Mouse (Mus musculus): ENCODE measurements around the gene Med24. TPM values are rescaled to one million over a fixed set of nuclear protein-coding genes. Genes with fewer than 3 reads are reported as not detected.

The Med24 gene
- polyA plus RNA-seq, 1 experiment from 2014 or later: 96.5 TPM

GRCm38 (mm10) chr11:98763502-98763861 lies 34.2 kb upstream of the Med24 start:
- no peak overlapping the region for H3K27ac ChIP-seq (replicated peaks)
- H3K36me3 ChIP-seq: peaks cover 48% of the 10 kb centered on the region
- no peak for ATAC-seq (ENCODE audit: low FRiP score, low read depth)

DNA sequence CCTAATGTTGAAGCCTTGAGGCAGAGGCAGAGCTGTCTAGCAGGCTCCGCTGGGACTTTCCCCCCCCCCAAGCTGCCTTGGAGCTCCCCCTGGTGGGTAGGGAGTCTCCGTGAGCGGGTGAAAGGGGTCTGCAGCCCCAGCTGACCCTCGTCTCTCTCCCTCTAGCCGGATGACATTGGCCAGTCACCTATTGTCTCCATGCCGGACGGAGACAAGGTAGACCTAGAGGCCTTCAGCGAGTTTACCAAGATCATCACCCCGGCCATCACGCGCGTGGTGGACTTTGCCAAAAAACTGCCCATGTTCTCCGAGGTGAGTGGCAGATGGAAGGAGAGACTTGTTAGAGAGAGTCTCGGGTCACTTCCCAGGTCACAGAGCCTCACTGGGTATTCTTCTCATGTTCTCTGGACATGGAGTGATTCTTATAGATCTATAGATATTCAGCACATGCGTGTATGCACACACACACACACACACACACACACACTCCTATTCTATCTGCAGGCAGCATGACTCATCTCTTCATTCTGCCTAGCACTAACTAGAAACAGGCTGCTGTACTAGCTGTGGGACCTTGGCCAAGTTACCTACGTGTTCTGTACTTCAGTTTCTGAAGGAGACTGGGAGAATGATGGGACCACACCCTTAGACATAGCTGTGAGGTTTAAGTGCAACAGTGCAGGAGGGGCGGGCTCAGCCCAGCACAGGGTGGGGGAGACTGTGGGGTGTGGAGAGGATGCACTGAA lies 33.7 kb upstream of the Med24 start:
- Histone ChIP-seq H3K4me3 (no peak overlapping the region), H3K27ac (replicated peaks) (no peak overlapping the region), H3K9ac (replicated peaks) (no peak overlapping the region), H3K27me3 (no peaks in the 10 kb centered on the region; the same call in 1 of the 2 replicates), H3K36me3 (peaks cover 50% of the 10 kb centered on the region), H3K9me3 (no peaks in the 10 kb centered on the region), H3K4me1 (peaks cover 29% of the 10 kb centered on the region), H3K4me2 (replicated peaks) (no peak overlapping the region)
- no peak for ATAC-seq (ENCODE audit: low FRiP score, low read depth)
- 60% methylated on average over 17 of the region's 17 CpGs for WGBS

More at GRCm38 (mm10) chr11:98763502-98763861, 34.2 kb upstream of the Med24 start:
- no peaks in the 10 kb centered on the region for H3K9me3 ChIP-seq
- no peaks in the 10 kb centered on the region; the same call in 1 of the 2 replicates for H3K27me3 ChIP-seq
- H3K4me1 ChIP-seq: peaks cover 34% of the 10 kb centered on the region
- no peak overlapping the region for H3K4me2 ChIP-seq (replicated peaks)
- H3K9ac ChIP-seq (replicated peaks): no peak overlapping the region
- WGBS: 89% methylated on average over 8 of the region's 8 CpGs
- H3K4me3 ChIP-seq: no peak overlapping the region

DNA sequence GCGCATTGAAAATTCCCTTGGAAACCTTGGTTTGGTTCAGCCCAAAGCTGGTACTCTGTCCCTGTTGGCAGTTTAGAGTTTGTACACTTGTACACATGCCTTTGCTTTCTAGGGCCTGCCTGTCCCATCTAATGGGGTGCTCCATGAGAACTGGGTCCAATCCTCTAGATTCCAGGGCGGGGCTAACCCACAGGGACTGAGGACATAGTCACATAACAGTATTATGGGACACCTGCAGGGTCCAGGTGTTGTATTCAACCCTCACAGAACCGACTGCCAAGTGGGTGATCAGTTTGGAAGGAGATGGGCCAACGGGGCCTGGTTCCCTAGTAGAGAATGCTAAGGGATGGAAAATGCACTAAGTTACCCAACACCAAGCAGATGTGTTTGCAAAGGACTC lies 32.7 kb upstream of the Med24 start:
- Histone ChIP-seq H3K36me3 (peaks cover 55% of the 10 kb centered on the region), H3K4me1 (peaks cover 19% of the 10 kb centered on the region), H3K9ac (replicated peaks) (no peak overlapping the region), H3K9me3 (no peaks in the 10 kb centered on the region), H3K4me3 (no peak overlapping the region), H3K27me3 (no peaks in the 10 kb centered on the region; the same call in 1 of the 2 replicates), H3K27ac (replicated peaks) (no peak overlapping the region), H3K4me2 (replicated peaks) (no peak overlapping the region)
- no peak for ATAC-seq (ENCODE audit: low FRiP score, low read depth)
- WGBS: 90% methylated on average over 4 of the region's 4 CpGs

GRCm38 (mm10) chr11:98756711-98757110 lies 27.5 kb upstream of the Med24 start:
- Histone ChIP-seq H3K4me1 (peaks cover 26% of the 10 kb centered on the region), H3K9ac (replicated peaks) (no peak overlapping the region), H3K27me3 (no peaks in the 10 kb centered on the region; the same call in 1 of the 2 replicates), H3K27ac (replicated peaks) (no peak overlapping the region), H3K36me3 (peaks cover 38% of the 10 kb centered on the region), H3K4me3 (no peak overlapping the region), H3K9me3 (no peaks in the 10 kb centered on the region), H3K4me2 (replicated peaks) (no peak overlapping the region)
- no peak for ATAC-seq (ENCODE audit: low FRiP score, low read depth)
- WGBS: 90% methylated on average over 12 of the region's 12 CpGs

- no peak overlapping the region for H3K4me2 ChIP-seq (replicated peaks)
Observed at GRCm38 (mm10) chr11:98755726-98756380, 26.6 kb upstream of the Med24 start.

DNA sequence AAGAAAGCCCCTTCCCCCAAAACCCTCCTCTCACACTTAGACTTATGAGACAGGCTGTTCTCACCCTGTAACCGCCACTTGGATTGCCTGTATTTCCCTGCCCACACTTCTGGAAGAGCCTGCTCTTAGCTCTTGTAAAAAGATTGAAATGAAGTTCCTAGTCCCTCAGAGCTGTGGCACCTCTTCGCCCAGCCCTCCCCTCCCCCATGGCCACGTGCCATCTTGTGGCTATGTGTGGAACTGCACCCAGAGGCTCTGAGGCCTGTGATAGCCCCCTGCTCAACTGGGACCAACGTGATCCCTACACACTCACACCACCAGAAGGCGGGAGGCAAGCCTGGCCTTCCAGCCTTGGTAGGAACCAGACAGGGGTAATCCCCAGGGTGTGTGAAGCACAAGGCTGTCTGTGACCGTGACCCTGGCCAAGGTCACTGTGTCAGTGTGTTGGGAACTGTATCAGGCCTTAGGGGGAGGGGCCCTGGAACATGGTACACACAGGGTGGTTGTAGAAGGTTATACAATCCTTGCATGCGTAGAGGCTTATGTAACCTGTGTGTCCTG lies 25.5 kb upstream of the Med24 start:
- Histone ChIP-seq H3K27ac (replicated peaks) (0 out of 2 replicates have a peak overlapping the region, but pooled peaks have one; percentile 1), H3K36me3 (peaks cover 24% of the 10 kb centered on the region; the same call in 1 of the 2 replicates), H3K4me2 (replicated peaks) (no peak overlapping the region), H3K27me3 (no peaks in the 10 kb centered on the region), H3K4me3 (no peak overlapping the region), H3K9me3 (no peaks in the 10 kb centered on the region), H3K9ac (replicated peaks) (no peak overlapping the region), H3K4me1 (peaks cover 47% of the 10 kb centered on the region)
- peak; percentile 35; the same call in 1 of the 2 replicates for ATAC-seq (ENCODE audit: low FRiP score, low read depth)
- WGBS: 18% methylated on average over 7 of the region's 7 CpGs

More at GRCm38 (mm10) chr11:98755726-98756380, 26.6 kb upstream of the Med24 start:
- no peaks in the 10 kb centered on the region for H3K9me3 ChIP-seq
- 97% methylated on average over 6 of the region's 6 CpGs for WGBS
- H3K9ac ChIP-seq (replicated peaks): no peak overlapping the region
- no peak overlapping the region for H3K27ac ChIP-seq (replicated peaks)
- peaks cover 35% of the 10 kb centered on the region for H3K4me1 ChIP-seq
- peaks cover 31% of the 10 kb centered on the region for H3K36me3 ChIP-seq
- H3K4me3 ChIP-seq: no peak overlapping the region
- no peaks in the 10 kb centered on the region; the same call in 1 of the 2 replicates for H3K27me3 ChIP-seq
- ATAC-seq (ENCODE audit: low FRiP score, low read depth): no peak

GRCm38 (mm10) chr11:98754151-98754620 lies 25.0 kb upstream of the Med24 start:
- Histone ChIP-seq H3K36me3 (peaks cover 24% of the 10 kb centered on the region; the same call in 1 of the 2 replicates), H3K9me3 (no peaks in the 10 kb centered on the region), H3K4me2 (replicated peaks) (no peak overlapping the region), H3K4me3 (no peak overlapping the region), H3K27me3 (no peaks in the 10 kb centered on the region), H3K4me1 (peaks cover 52% of the 10 kb centered on the region), H3K27ac (replicated peaks) (0 out of 2 replicates have a peak overlapping the region, but pooled peaks have one; percentile 1), H3K9ac (replicated peaks) (no peak overlapping the region)
- ATAC-seq (ENCODE audit: low FRiP score, low read depth): no peak
- 81% methylated on average over 9 of the region's 9 CpGs for WGBS

DNA sequence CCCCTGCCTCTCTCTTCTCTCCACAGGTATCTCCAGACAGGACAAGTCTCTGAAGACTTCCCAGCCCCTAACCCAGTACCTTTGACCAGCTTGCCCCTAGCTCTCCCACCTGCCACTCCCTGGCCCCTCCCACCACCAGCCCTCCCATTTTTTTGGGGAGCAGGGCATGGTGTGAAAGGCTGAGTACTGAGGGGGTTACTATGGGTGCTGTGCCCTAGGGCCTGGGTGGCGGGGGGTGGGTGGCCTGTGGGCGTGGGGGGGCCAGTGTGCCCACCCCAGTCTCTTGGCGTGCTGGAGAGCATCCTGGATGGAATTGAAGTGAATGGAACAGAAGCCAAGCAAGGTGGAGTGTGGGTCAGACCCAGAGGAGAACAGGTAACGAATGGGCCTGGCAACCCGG lies 24.0 kb upstream of the Med24 start:
- WGBS: 84% methylated on average over 5 of the region's 5 CpGs

DNA sequence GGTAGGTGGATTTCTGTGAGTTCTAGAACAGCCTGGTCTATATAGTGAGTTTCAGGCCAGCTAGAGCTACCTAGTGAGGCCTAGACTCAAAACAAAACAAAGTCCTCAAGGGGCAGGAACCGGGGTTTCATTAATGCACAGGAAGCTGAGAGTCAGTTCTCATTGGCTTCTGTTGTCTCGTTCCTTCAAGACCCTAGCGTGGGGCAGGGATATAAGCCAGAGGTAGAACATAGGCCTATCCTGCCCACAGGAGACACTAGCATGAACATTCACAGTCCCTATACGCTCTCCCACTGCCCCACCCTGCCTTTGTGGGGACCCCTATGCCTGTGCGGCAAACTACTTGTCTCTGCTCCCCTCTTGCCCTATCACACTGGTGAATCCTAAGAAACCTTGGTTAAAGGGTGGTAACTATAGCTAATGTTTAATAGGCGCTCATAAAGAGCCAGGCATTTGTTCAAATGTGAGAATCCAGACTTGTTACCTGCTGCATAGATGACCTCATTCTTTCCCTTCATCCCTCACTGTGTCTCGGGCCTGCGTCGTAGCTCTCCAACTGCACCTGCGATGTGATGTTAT lies 23.4 kb upstream of the Med24 start:
- H3K4me1 ChIP-seq: peaks cover 67% of the 10 kb centered on the region
- ATAC-seq (ENCODE audit: low FRiP score, low read depth): no peak
- H3K4me3 ChIP-seq: no peak overlapping the region
- no peaks in the 10 kb centered on the region for H3K9me3 ChIP-seq
- 87% methylated on average over 10 of the region's 10 CpGs for WGBS
- no peak overlapping the region for H3K9ac ChIP-seq (replicated peaks)
- H3K27ac ChIP-seq (replicated peaks): peak overlapping the region; percentile 94
- H3K4me2 ChIP-seq (replicated peaks): no peak overlapping the region
- no peaks in the 10 kb centered on the region for H3K27me3 ChIP-seq
- H3K36me3 ChIP-seq: peaks cover 21% of the 10 kb centered on the region; the same call in 1 of the 2 replicates

More for the DNA sequence above, 24.0 kb upstream of the Med24 start:
- no peaks in the 10 kb centered on the region for H3K27me3 ChIP-seq
- H3K4me1 ChIP-seq: peaks cover 61% of the 10 kb centered on the region
- H3K9me3 ChIP-seq: no peaks in the 10 kb centered on the region
- no peak overlapping the region for H3K4me3 ChIP-seq
- no peak overlapping the region for H3K4me2 ChIP-seq (replicated peaks)
- no peak for ATAC-seq (ENCODE audit: low FRiP score, low read depth)
- H3K36me3 ChIP-seq: peaks cover 21% of the 10 kb centered on the region; the same call in 1 of the 2 replicates
- no peak overlapping the region for H3K27ac ChIP-seq (replicated peaks)
- H3K9ac ChIP-seq (replicated peaks): 0 out of 2 replicates have a peak overlapping the region, but pooled peaks have one; percentile 28

DNA sequence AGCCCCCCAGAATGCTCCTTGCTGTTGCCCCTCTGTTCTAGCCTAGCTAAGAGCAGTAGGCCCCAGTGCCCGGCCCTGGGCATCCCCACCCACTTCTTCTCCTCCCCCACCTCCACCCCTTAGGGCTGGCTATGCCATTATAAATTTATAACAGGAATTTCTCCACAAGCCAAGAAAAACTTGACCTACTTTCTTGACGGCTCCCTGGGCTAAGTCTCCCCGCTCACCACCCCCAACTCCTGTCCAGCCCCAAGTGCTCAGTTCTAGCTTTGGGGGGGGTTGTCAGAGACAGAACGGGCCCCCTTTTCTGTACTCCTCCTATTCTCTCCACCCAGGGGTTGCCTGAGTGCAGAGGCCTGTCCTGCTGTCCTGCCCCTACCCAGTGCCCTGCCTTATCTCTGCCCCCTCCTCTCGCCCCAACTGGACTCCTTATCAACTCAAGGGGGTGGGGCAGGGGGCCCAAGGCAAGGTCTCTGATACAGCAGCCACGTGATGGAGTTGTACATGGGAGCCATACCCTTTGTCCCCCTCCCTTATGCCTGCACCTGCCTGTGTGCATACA lies 22.1 kb upstream of the Med24 start:
- WGBS: 37% methylated on average over 6 of the region's 6 CpGs
- Histone ChIP-seq H3K9ac (replicated peaks) (peak overlapping the region; percentile 50), H3K27ac (replicated peaks) (peak overlapping the region; percentile 94), H3K4me2 (replicated peaks) (peak overlapping the region; percentile 43), H3K27me3 (no peaks in the 10 kb centered on the region), H3K36me3 (peaks cover 14% of the 10 kb centered on the region; the same call in 1 of the 2 replicates), H3K4me3 (no peak overlapping the region), H3K9me3 (no peaks in the 10 kb centered on the region), H3K4me1 (peaks cover 81% of the 10 kb centered on the region)
- no peak for ATAC-seq (ENCODE audit: low FRiP score, low read depth)

Data from midbrain, embryonic 12.5 days (tissue).